Mouse (Mus musculus) MEL (cell line): Measurements from ENCODE around the gene Prss2. TPM values are rescaled to one million over a fixed set of nuclear protein-coding genes. Genes with fewer than 3 reads are reported as not detected.

Experiments used
- DNase-seq: peaks from one replicate; pipeline ENCODE4 v3.0.0; 2011; ENCODE audit warnings: low read depth, low spot score
- H3K27ac ChIP-seq: 2 replicates; pipeline ENCODE4 v1.5.1; 2012; ENCODE audit warnings: low read depth, mild to moderate bottlenecking, control low read depth, low read length, moderate library complexity; ENCODE audit not compliant: control insufficient read depth
- H3K27me3 ChIP-seq, 2 experiments: fragments of 150-350 bp in 1 of 2; sonication (generic) in 1 of 2; 2 replicates each; pipeline ENCODE4 v1.6.1; 2012; ENCODE audit warnings: low read length in 2 of 2, mild to moderate bottlenecking in 2 of 2, improper control_type of control experiment in 1 of 2, moderate library complexity in 1 of 2; ENCODE audit not compliant: insufficient read depth in 2 of 2, control insufficient read depth in 1 of 2
- H3K36me3 ChIP-seq, 2 experiments: 2 replicates each; pipeline ENCODE4 v1.6.1; 2012 to 2014; ENCODE audit warnings: low read length in 2 of 2, improper control_type of control experiment in 1 of 2, inconsistent platforms in 1 of 2, mild to moderate bottlenecking in 1 of 2; ENCODE audit not compliant: insufficient read depth in 2 of 2, control insufficient read depth in 1 of 2
- H3K4me1 ChIP-seq, 2 experiments: fragments of 150-350 bp in 1 of 2; sonication (generic) in 1 of 2; 2 replicates each; pipeline ENCODE4 v1.6.1; 2012; ENCODE audit warnings: low read length in 2 of 2, improper control_type of control experiment in 1 of 2, mild to moderate bottlenecking in 1 of 2; ENCODE audit not compliant: insufficient read depth in 2 of 2, control insufficient read depth in 1 of 2
- H3K4me3 ChIP-seq, 2 experiments: fragments of 150-350 bp in 1 of 2; sonication (generic) in 1 of 2; 2 replicates each; pipeline ENCODE4 v1.5.1; 2012; ENCODE audit warnings: low read depth in 2 of 2, low read length in 2 of 2, mild to moderate bottlenecking in 2 of 2, moderate library complexity in 2 of 2, control low read depth in 1 of 2, improper control_type of control experiment in 1 of 2; ENCODE audit not compliant: control insufficient read depth in 1 of 2, insufficient read depth in 1 of 2
- H3K79me2 ChIP-seq: 2 replicates; pipeline ENCODE4 v1.6.1; 2012; ENCODE audit warnings: mild to moderate bottlenecking, low read length, moderate library complexity; ENCODE audit not compliant: control insufficient read depth, poor library complexity, insufficient read depth
- H3K9ac ChIP-seq: 2 replicates; pipeline ENCODE4 v1.6.1; 2012; ENCODE audit warnings: low read depth, mild to moderate bottlenecking, control low read depth, low read length, moderate library complexity; ENCODE audit not compliant: control insufficient read depth, poor library complexity, severe bottlenecking
- H3K9me3 ChIP-seq: fragments of 150-350 bp; sonication (generic); replicated peaks from 2 replicates; pipeline ENCODE4 v1.6.1; 2012; ENCODE audit warnings: mild to moderate bottlenecking, low read length, improper control_type of control experiment, moderate library complexity; ENCODE audit not compliant: insufficient read depth
- ELF1 ChIP-seq: IDR thresholded peaks from 2 replicates; pipeline ENCODE4 v1.6.1; 2014; ENCODE audit warnings: low read depth, mild to moderate bottlenecking, inconsistent platforms, low read length, improper control_type of control experiment, moderate library complexity
- GABPA ChIP-seq: IDR thresholded peaks from 2 replicates; pipeline ENCODE4 v1.6.1; 2012; ENCODE audit warnings: low read depth, mild to moderate bottlenecking, inconsistent platforms, low read length, improper control_type of control experiment, moderate library complexity
- GATA1 ChIP-seq: IDR thresholded peaks from 2 replicates; pipeline ENCODE4 v1.6.1; 2011; ENCODE audit warnings: low read depth, low read length, improper control_type of control experiment
- HCFC1 ChIP-seq: IDR thresholded peaks from 2 replicates; pipeline ENCODE4 v1.6.1; 2012; ENCODE audit warnings: low read depth, mild to moderate bottlenecking, inconsistent platforms, low read length, improper control_type of control experiment, moderate library complexity
- KAT2A ChIP-seq: conservative IDR thresholded peaks from 2 replicates; pipeline ENCODE4 v1.6.1; 2012; ENCODE audit warnings: low read depth, low read length, improper control_type of control experiment, inconsistent platforms
- MAZ ChIP-seq: IDR thresholded peaks from 2 replicates; pipeline ENCODE4 v1.6.1; 2012; ENCODE audit warnings: low read depth, mild to moderate bottlenecking, inconsistent platforms, low read length, improper control_type of control experiment
- MYB ChIP-seq: IDR thresholded peaks from 2 replicates; pipeline ENCODE4 v1.6.1; 2011; ENCODE audit warnings: mild to moderate bottlenecking, low read depth, low read length, improper control_type of control experiment
- NRF1 ChIP-seq: IDR thresholded peaks from 2 replicates; pipeline ENCODE4 v1.6.1; 2014; ENCODE audit warnings: low read depth, mild to moderate bottlenecking, inconsistent platforms, low read length, improper control_type of control experiment, moderate library complexity; ENCODE audit not compliant: poor library complexity, insufficient read depth, severe bottlenecking
- POLR2A ChIP-seq, 2 experiments: IDR thresholded peaks; 2 replicates each; pipeline ENCODE4 v1.6.1; 2011 to 2012; ENCODE audit warnings: low read length in 2 of 2, mild to moderate bottlenecking in 2 of 2, control low read depth in 1 of 2, improper control_type of control experiment in 1 of 2, low read depth in 1 of 2, moderate library complexity in 1 of 2; ENCODE audit not compliant: control insufficient read depth in 1 of 2, insufficient read depth in 1 of 2, poor library complexity in 1 of 2
- RAD21 ChIP-seq: IDR thresholded peaks from 2 replicates; pipeline ENCODE4 v1.6.1; 2011; ENCODE audit warnings: mild to moderate bottlenecking, low read depth, low read length, improper control_type of control experiment
- SIN3A ChIP-seq: IDR thresholded peaks from 2 replicates; pipeline ENCODE4 v1.6.1; 2012; ENCODE audit warnings: low read length, improper control_type of control experiment, inconsistent platforms
- SMC3 ChIP-seq: IDR thresholded peaks from 2 replicates; pipeline ENCODE4 v1.6.1; 2011; ENCODE audit warnings: low read depth, low read length, improper control_type of control experiment
- TAL1 ChIP-seq: IDR thresholded peaks from 2 replicates; pipeline ENCODE4 v1.6.1; 2012; ENCODE audit warnings: mild to moderate bottlenecking, inconsistent platforms, low read length, moderate library complexity, mixed read lengths
- TBP ChIP-seq: IDR thresholded peaks from 2 replicates; pipeline ENCODE4 v1.8.0; 2011; ENCODE audit warnings: low read depth, low read length, improper control_type of control experiment
- TCF12 ChIP-seq: IDR thresholded peaks from 2 replicates; pipeline ENCODE4 v1.6.1; 2014; ENCODE audit warnings: low read depth, mild to moderate bottlenecking, inconsistent platforms, low read length, improper control_type of control experiment, moderate library complexity
- USF1 ChIP-seq: IDR thresholded peaks from 2 replicates; pipeline ENCODE4 v1.6.1; 2014; ENCODE audit warnings: low read depth, mild to moderate bottlenecking, inconsistent platforms, low read length, improper control_type of control experiment, moderate library complexity
- USF2 ChIP-seq, 2 experiments: IDR thresholded peaks; 2 replicates each; pipeline ENCODE4 v1.6.1; 2011 to 2012; ENCODE audit warnings: improper control_type of control experiment in 2 of 2, low read length in 2 of 2, borderline replicate concordance in 1 of 2, inconsistent platforms in 1 of 2, low read depth in 1 of 2, mild to moderate bottlenecking in 1 of 2; ENCODE audit not compliant: insufficient read depth in 1 of 2
- ZC3H11A ChIP-seq: IDR thresholded peaks from 2 replicates; pipeline ENCODE4 v1.6.1; 2012; ENCODE audit warnings: low read depth, mild to moderate bottlenecking, inconsistent platforms, low read length, improper control_type of control experiment
- ZMIZ1 ChIP-seq: IDR thresholded peaks from 2 replicates; pipeline ENCODE4 v1.6.1; 2012; ENCODE audit warnings: low read depth, mild to moderate bottlenecking, inconsistent platforms, low read length, improper control_type of control experiment, moderate library complexity
- polyA plus RNA-seq, 2 experiments: library from polyadenylated mRNA; stranded (reverse) in 1 of 2; unstranded in 1 of 2; fragments of >175 nt in 1 of 2; fragments of >200 nt in 1 of 2; gene quantifications; 2 replicates each; pipeline versions ENCODE4 v1.2.1 to v1.2.4; 2012; ENCODE audit warnings: low replicate concordance in 2 of 2, low read depth in 1 of 2; ENCODE audit not compliant: insufficient read length in 2 of 2, insufficient read depth in 1 of 2, missing spikeins in 1 of 2
- total RNA-seq: library from RNA; depleted of rRNA; stranded (reverse); fragments of 300-350 nt; gene quantifications from 2 replicates; pipeline ENCODE4 v1.2.3, GENCODE M21; 2012

Prss2 gene
- total and polyA plus RNA-seq, 3 experiments: not detected

GRCm38 (mm10) chr6:41557468-41557867 is 35.9 kb downstream of the Prss2 start:
- DNase-seq: peak; percentile 10
- Histone ChIP-seq H3K36me3 (no peaks in the 10 kb centered on the region), H3K4me3 (no peak overlapping the region), H3K79me2 (no peaks in the 10 kb centered on the region), H3K27me3 (no peaks in the 10 kb centered on the region), H3K27ac (no peak overlapping the region), H3K4me1 (no peaks in the 10 kb centered on the region), H3K9ac (no peak overlapping the region), H3K9me3 (no peaks in the 10 kb centered on the region)
- TF ChIP-seq ZMIZ1 (no peak), ZC3H11A (no peak), USF2 (IDR thresholded peaks at IDR 0.05; ENCODE audit: borderline replicate concordance in 1 of 2, insufficient read depth in 1 of 2, low read depth in 1 of 2, low read length in 2 of 2) (no peak), TCF12 (no peak), ELF1 (no peak), SIN3A (no peak), TAL1 (no peak), MYB (no peak), GATA1 (no peak), NRF1 (no peak), RAD21 (no peak), HCFC1 (no peak), TBP (no peak), MAZ (no peak), POLR2A (IDR thresholded peaks at IDR 0.05; ENCODE audit: control insufficient read depth in 1 of 2, insufficient read depth in 1 of 2, low read depth in 1 of 2, low read length in 2 of 2, poor library complexity in 1 of 2) (no peak), KAT2A (no peak), USF1 (no peak)

DNA sequence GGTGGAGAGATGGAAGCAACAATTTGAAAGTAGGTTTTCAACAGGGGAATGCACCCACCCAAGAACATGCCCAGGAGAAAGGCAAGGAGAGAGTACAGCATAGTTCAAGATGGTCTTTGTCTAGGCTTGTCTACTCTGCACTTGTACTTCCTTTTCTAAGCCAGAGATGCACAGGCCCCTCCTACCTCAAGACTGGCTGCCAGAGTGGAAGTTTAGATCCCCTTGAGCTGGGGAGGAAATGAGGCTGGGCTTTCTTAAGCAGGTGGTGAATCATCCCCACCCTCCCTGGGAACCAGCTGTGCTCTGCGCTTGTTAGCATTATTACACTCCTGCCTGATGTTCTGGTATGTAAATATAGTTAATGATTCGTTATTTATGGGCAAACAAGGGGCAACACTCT is 36.7 kb downstream of the Prss2 start:
- no peaks in the 10 kb centered on the region for H3K4me1 ChIP-seq
- no peak overlapping the region for H3K9ac ChIP-seq
- no peaks in the 10 kb centered on the region for H3K36me3 ChIP-seq
- no peaks in the 10 kb centered on the region for H3K79me2 ChIP-seq
- no peak overlapping the region for H3K4me3 ChIP-seq
- TF ChIP-seq SMC3: no peak
- no peak for TF ChIP-seq GABPA
- H3K9me3 ChIP-seq: no peaks in the 10 kb centered on the region
- no peak overlapping the region for H3K27ac ChIP-seq
- H3K27me3 ChIP-seq: no peaks in the 10 kb centered on the region
- peak; percentile 17 for DNase-seq
